Mouse (Mus musculus) megakaryocyte, embryonic 14.5 days (primary cell): Measurements from ENCODE around the gene Thoc5.

Experiments
- FLI1 ChIP-seq: IDR thresholded peaks from 2 replicates; pipeline ENCODE4 v1.6.1; 2012; ENCODE audit warnings: low read length, inconsistent platforms, mixed read lengths
- GATA1 ChIP-seq: IDR thresholded peaks from 3 replicates; pipeline ENCODE4 v1.6.1; 2012; ENCODE audit warnings: mixed read lengths, low read length, inconsistent platforms, borderline replicate concordance

DNA sequence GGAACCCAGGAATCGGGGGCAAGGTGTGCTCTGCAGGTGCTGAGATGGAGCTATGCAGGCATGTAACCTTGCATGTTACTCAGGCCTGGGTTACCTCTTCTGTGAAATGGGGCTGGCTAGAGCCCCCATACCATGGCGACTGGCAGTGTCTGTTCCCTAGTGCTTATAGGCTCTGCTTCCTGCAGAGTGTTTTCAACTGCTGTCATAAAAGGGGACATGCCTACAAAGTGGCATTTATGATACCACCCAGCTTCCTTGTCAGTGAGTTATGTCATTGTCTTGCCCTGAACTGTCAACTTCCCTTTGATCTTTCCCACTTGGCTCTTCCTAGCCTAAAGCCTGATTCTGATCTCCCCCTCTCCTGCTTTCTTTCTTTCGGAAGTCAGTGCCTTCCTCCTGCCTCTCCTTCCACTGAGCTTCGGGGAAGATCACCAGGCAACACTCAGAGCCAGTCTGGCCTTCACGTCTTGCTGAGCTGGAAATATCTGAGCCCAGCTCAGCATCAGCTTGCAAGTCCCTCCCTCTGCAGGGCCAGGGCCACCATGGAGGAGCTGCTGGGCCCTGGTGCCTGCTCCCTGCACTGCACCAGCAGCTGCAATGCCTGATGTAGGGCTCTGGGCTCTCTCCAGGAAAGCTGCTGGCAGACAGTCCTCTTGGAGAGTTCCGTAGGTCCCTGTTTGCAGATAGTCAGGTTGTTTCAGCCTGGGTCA lies 68.1 kb downstream of the Thoc5 start:
- TF ChIP-seq GATA1 = no peak
- TF ChIP-seq FLI1 = no peak
